Mouse (Mus musculus) bone marrow macrophage, adult 2 months (primary cell): ENCODE data around the gene Olfr923.

Experiments
- CTCF ChIP-seq: IDR thresholded peaks from 2 replicates; pipeline ENCODE4 v1.5.1; 2012; ENCODE audit warnings: low read depth, mild to moderate bottlenecking, low read length, moderate library complexity
- POLR2A ChIP-seq: IDR thresholded peaks from 2 replicates; pipeline ENCODE4 v1.6.1; 2012; ENCODE audit warnings: mild to moderate bottlenecking, low read depth, low read length, borderline replicate concordance

DNA sequence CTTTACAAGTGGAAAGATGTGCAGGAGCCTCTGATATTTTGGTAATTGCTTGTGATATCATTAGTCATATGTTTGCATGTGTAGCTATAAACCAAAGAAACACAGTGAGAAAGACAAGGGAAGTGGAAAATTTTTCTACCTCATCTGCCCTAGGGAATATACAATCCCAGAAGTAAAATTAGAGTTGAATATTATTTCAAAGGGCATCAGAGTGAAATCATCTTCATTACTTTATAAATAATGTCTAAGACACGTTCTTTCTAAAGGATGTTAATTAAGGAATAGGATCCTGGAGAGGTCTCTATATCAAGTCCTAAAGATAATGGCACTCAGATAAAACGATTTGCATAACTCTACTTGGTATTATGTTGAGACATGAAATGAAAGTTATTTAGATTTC, 12.0 kb upstream of the Olfr923 start, which contains the start of gene Olfr922:
- TF ChIP-seq POLR2A (no peak), CTCF (no peak)
